Mouse (Mus musculus) retina, embryonic 14.5 days (tissue): ENCODE measurements around the gene Ftl1.
"Not testable (repeated sequence)": the region's sequence is repeated elsewhere in the genome, so short reads cannot be mapped to it uniquely, and the experiment has no call there.

ENCODE experiments used
- DNase-seq: peaks from one replicate; pipeline ENCODE4 v3.0.0-alpha.2; 2015; ENCODE audit warnings: low spot score

Ftl1 gene

GRCm38 (mm10) chr7:45459564-45460140, at the start of gene Ftl1:
Ftl1 (minus strand) TSS chr7:45459884.
- DNase-seq: peak; percentile 99

- DNase-seq: no peak
Observed at GRCm38 (mm10) chr7:45509181-45509882, 49.6 kb upstream of the Ftl1 start.

GRCm38 (mm10) chr7:45508561-45508960, 48.9 kb upstream of the Ftl1 start:
- no peak for DNase-seq

GRCm38 (mm10) chr7:45507583-45507982, 47.9 kb upstream of the Ftl1 start:
- no peak for DNase-seq

- no peak for DNase-seq
Observed at GRCm38 (mm10) chr7:45498427-45498826, 38.7 kb upstream of the Ftl1 start.

GRCm38 (mm10) chr7:45494548-45494947, 34.9 kb upstream of the Ftl1 start:
- DNase-seq: no peak

GRCm38 (mm10) chr7:45492951-45493350, 33.3 kb upstream of the Ftl1 start:
- DNase-seq: no peak

GRCm38 (mm10) chr7:45492225-45492844, 32.7 kb upstream of the Ftl1 start:
- no peak for DNase-seq

GRCm38 (mm10) chr7:45491264-45491663, 31.6 kb upstream of the Ftl1 start:
- DNase-seq: no peak

- DNase-seq: no peak
Observed at GRCm38 (mm10) chr7:45490822-45491221, 31.1 kb upstream of the Ftl1 start.

GRCm38 (mm10) chr7:45489578-45489977, 29.9 kb upstream of the Ftl1 start:
- DNase-seq: no peak

GRCm38 (mm10) chr7:45488293-45489204, 28.9 kb upstream of the Ftl1 start, which contains the start of gene Dhdh:
Dhdh (minus strand) TSS chr7:45488805.
- DNase-seq: peak; percentile 69

GRCm38 (mm10) chr7:45487861-45488292, 28.2 kb upstream of the Ftl1 start:
- DNase-seq: peak; percentile 52

- no peak for DNase-seq
Observed at GRCm38 (mm10) chr7:45486761-45487415, 27.2 kb upstream of the Ftl1 start, which contains the start of gene Gm45808. Gm45808 (minus strand) TSS chr7:45486811.

- DNase-seq: no peak
Observed at GRCm38 (mm10) chr7:45486158-45486557, 26.5 kb upstream of the Ftl1 start.

GRCm38 (mm10) chr7:45484985-45485384, 25.3 kb upstream of the Ftl1 start:
- not testable (repeated sequence) for DNase-seq

- no peak for DNase-seq
Observed at GRCm38 (mm10) chr7:45482166-45482565, 22.5 kb upstream of the Ftl1 start.

- peak; percentile 73 for DNase-seq
Observed at GRCm38 (mm10) chr7:45481374-45481927, 21.8 kb upstream of the Ftl1 start, which contains the start of gene Tulp2. Tulp2 (plus strand) TSS chr7:45481877.

- DNase-seq: not testable (repeated sequence)
Observed at GRCm38 (mm10) chr7:45480310-45480709, 20.6 kb upstream of the Ftl1 start.

GRCm38 (mm10) chr7:45478774-45479173, 19.1 kb upstream of the Ftl1 start:
- no peak for DNase-seq

- peak; percentile 71 for DNase-seq
Observed at GRCm38 (mm10) chr7:45477003-45477402, 17.3 kb upstream of the Ftl1 start.
